Mouse (Mus musculus) kidney, postnatal 36 days (tissue): ENCODE measurements around the gene Slc17a4.
A peak's percentile ranks its signal among the peaks of the same experiment; 100 is the strongest.

Experiments used
- DNase-seq, 2 experiments: peaks; one replicate each; pipeline ENCODE4 v3.0.0; 2021 to 2022; ENCODE audit warnings: mixed read lengths in 2 of 2

Slc17a4 gene

DNA sequence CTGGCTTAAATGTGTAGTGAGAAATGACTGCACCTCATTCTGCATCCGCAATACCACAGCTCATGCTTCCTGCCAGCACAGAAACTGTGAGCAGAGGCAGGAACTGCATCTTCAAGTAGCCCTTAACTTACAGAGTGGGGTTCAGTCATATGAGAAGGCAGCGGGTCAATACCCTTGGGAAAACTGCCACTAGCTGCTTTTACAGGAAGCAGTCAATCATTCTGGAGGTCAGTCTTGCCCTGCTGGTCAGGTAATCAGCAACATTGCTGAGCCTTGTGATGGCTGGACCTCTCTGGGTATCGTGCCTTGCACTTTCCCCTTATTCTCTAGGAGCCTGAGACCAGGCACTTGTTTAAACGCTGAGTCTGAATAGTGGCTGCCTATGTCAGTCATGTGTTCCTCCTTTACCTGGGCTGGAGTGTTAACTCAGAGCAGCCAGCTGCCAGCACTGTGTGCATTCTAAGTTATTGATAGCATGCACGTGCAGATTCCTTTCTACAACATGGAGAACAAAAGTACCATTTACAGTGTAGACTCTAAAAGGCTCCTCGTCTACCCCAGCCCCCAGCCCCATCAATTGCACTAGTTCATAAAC, 25.7 kb downstream of the Slc17a4 start:
- peak; percentile 61 to 66 for DNase-seq

DNA sequence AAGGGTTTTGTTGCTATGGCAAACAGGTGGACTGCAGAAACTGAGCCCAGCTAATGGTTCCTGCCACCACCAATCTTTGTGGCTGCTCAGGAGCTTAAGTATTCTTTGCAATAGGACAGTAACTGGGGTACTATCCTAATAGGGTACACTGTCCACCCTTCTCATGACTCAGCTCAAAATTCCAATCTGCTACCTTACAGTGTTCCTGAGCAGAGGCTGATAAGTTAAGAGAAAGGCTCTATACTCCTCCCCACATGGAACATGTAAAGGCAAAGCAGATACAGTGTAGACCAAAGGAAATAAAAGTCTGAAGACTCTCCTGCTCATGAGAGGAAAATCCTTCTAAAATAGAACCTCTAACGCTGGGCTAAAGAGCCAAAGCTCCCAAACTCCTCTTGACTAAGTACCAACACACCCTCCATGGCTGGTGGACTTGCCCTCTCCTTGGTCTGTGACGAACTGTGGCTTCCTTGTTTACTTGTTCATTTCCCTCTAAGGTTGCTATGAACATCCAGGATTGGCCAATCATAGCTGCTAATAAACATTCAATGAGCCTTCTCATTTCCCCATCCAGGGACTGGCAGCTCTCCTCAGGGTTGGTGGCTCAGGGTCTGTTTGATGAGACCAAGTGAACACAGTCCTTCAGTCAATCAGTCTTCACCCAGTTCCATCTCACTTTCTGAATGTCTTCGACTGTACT, 27.6 kb downstream of the Slc17a4 start:
- DNase-seq = no peak

DNA sequence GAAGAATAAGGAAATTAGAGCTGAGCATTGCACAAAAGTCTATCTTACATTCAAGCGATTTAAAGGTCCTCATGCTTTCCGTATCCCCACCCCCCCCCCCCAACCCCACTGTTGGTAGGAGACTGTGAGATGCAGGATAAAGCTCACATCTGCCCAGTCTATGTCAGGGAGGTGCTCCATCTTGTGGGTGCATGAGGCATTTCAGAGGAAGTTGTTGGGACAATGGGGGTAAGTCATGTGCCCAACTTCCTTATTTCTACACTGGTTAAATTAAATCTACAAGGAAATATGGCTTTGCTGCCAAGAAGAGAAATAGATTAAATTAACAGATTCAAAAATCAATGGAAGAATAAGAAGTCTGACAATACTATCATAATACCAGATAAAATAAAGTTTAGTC, 29.3 kb downstream of the Slc17a4 start:
- DNase-seq = peak in 1 of 2 experiments; percentile 50

DNA sequence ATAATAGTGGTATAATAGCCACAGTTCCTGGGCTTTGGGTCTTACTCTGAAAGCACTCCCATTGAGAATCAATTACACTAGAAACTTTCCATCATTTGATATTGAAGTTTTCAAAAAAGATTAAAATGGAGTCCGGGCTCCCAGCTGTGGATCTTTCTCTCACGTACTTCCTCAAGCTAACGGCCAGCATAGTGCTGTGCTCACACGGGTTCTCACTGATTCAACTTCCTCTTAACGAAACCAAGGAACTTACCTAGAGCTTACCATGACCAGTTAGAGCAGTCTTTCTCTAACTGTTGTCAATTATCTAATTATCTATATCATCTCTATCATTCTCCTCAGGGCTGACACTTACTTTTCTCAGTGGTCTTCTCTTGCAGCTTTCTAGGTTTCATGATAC, 35.2 kb downstream of the Slc17a4 start:
- no peak for DNase-seq

DNA sequence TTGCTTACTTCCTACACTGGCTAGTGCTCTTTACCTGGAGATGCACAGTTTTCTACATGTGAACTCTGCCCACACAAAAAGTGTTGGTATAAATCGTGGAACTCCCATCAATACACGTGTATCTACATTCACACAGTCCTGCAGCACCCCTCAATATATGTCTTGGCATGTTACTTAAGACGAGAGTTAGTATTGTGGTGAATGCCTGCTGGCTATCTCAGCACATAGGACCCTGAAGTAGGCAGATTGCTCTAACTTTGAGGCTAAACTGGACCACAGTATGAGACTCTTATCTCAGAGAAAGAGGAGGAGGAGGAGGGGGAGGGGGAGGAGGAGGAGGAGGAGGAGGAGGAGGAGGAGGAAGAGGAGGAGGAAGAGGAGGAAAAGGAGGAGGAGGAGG, 35.7 kb downstream of the Slc17a4 start:
- no peak for DNase-seq

DNA sequence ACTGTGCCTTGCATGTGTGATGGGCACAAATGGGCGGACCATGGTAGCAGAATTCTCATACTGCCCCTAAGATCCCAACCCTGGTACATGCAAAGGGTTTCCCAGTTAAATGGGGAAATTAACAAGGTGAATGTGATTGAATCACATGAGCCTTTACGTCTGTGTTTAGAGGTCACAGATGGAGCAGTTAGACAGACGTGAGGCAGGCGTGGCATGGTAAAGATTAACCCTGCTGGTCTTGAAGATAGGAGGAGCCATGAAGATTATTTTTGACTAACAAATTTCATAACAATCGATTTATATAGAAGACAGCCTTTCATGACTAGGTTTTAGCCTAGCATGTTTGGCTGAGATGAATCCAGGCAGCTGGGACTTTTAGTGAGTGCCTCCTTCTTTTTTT, 41.7 kb downstream of the Slc17a4 start:
- DNase-seq = peak; percentile 59 to 63

DNA sequence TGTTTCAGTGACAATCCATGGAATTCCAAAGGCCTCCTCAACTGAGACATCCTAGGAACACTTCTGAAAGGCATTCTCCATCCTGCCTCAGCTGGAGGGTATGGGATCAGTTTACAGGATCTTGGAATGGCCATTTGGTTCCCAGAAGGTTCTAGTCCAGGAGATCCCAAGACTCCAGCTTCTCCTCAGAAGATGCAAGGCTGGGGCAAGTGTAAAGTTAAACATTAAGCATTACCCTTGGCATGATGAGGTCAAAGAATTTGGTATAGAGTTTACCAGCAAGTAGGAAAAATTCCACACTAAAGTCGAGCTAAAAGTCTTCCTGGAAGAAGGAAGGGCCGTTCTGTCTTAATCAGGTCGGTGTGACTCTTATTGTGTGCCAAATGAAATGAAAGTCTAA, 44.8 kb downstream of the Slc17a4 start:
- DNase-seq = peak; percentile 41 to 82

DNA sequence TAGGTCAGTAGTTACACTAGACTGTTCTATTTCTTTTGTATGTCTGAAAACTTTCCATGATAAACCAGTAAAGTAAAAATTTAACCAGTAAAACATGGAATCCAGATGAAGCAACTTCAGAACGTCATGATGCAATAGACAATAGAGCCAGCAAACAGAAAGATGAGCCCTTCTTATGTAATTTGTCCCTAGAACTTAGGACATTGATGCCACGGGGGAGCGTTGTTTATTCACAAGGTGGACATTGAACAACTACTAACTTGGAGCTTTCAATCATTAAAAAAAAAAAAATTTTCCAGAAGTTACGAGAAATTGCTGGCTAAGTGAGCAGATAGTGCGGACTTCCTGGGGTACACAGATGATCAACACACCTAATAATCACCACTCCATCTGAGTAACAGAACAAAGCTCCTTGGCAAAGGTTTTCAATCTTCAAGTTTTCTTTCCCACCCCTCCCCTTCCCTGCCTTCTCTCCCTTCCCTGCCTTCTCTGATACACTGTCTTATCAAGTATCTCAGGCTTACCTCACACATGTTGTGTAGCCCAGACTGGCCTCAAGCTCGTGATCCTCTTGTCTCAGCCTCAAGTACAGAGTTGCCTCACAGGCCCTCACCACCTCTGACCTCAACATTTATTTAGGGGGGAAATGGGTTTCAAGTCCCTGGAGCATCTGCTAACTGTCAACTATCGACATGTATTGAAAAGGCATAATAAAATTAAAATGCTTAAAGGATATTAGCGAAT, 45.8 kb downstream of the Slc17a4 start:
- peak; percentile 54 to 83 for DNase-seq

DNA sequence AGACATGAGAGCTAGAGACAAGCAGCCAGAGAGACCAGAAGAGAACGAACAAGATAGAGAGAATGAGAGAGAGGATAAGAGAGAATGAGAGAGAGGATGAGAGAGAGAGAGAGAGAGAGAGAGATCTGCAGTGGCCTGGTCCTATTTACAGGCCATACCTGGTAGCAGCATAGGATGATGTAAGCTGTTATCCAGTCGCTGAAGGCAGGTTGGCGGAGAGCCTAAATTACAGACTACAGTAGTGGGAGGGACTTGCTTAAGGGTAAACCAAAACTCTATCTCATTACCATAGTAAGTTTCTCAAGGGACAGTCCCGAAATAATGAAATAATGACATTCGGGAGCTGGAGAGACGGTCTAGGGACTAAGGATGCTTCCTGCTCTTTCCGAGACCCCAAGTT, 47.4 kb downstream of the Slc17a4 start, which contains the start of gene Slc17a1:
Gene Slc17a1, plus strand, starts transcription at position 346 of the 400 bp plus-strand sequence.
- DNase-seq = peak; percentile 66 to 78

DNA sequence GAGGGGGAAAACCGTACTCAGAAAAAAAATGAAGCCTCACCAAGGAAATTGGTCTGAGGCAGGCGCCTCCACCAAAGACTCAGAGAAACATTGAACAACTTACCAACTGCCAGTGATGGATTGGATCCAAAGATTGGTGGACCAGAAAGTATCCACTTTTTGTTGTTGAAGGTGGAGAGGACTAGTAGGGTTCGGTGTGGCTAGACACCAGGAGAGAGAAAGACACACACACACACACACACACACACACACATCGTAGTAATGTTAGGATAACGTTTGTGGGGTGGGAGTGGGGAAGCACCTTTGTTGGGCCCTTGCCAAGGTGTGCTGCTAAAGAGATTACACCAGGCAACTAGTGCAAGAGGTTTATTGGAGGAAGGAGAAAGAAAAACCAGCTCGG, 47.8 kb downstream of the Slc17a4 start:
- DNase-seq = peak; percentile 67 to 78

DNA sequence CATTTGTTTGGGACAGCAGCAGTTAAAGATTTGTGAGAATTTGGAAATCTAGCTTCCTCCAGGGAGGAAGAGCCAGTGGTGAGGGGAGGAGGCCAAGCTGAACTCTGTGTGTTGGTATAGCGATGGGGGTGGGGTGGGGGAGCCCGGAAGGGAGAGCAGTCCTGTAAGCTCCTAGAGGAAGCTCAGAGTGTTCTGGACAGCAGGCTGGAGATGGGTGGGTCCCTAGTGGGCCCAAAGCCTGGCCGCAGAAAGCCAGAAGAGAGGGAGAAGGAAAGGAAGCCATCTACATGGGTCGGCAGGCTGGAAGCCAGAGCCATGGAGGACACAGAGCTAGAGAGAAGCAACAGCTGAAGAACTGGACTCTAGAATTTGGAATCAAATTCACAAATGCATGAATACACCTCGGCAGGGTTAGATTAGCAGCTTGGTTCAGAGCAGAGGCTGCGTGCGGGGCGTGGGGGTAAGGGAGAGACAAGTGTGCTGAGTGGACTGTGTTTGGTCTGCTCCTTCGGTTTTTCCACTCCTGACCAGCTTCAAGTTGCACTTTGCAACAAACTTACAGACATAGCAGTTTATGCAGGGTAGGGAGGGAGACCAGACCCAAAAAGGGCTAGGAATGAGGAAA, 48.6 kb downstream of the Slc17a4 start:
- DNase-seq = peak in 1 of 2 experiments; percentile 58

DNA sequence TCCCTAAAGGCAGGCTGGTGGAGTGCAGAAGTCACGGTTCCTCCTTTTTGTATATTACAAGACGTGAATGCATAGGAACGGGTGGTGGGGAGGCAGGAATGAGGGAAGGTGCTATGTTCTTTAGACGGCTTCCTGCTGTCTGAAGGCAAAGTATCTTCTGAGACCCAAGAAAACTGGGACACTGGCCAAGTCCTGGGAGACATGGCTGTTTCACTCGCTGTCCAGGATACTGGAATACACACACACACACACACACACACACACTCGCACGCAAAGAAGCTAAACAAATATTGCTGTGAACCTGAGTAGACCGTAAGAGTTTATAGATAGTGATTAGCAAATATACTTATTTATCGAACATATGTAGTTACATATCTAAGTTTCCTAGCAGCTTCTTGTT, 50.1 kb downstream of the Slc17a4 start:
- DNase-seq = peak; percentile 55 to 74

DNA sequence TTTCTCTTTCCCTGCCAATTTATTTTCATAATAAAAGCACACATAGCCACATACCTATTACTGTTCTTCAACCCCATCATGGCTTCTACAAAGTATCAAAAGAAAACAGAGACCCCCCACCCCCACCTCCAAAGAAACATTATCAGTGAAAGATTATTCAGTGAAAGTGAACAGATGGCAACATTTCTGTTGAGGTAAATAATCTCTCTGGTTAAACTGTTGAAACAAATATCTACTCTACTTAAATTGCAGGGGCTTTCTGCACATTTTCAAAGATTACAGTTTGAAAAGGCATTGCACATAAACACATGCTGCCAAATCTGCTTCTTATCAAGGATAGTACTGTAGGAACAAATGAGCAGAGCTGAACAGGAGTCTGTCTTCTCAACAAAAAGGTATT, 53.0 kb downstream of the Slc17a4 start:
- DNase-seq = no peak

DNA sequence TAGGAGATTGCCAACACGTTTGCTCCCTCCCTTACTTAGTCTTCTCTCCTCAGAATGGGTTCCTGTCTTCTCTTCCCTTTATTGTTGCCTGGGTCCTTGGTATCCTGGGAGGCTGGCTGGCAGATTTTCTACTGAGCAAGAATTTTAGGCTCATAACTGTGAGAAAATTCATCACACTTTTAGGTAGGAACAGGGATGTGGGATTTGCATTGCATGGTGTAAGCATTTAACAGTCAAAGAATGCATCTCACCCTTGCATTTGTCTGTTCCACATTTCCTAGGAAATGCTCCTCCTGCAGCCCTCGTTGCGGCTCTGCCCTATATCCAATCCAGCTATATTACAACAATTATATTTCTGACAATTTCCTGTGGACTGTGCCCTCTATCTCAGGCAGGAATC, 58.4 kb downstream of the Slc17a4 start:
- DNase-seq = no peak

DNA sequence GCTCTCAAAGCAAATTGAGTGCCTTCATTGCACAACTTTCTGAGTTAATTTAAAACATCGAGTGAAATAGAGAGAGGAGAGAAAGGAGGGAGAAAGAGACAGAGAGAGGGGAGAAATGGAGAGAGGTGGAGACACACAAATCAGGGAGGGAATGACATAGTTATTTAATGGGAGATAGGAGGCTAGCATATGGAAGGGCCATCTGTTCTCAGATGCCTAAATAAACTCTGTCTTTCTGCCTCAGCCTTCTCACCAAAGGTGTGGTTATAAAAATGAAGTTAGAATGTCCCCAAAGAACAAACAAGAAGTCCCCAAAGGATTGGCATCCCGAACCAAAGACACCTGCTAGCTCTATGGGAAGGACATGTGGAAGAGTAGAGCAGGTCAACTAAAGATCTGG, 65.5 kb downstream of the Slc17a4 start:
- no peak for DNase-seq
